Mouse (Mus musculus) neural tube, embryonic 15.5 days (tissue): ENCODE measurements around the gene Oscp1. TPM values are rescaled to one million over a fixed set of nuclear protein-coding genes. Genes with fewer than 3 reads are reported as not detected.

Experiments used
- ATAC-seq: fragments of 200-750 bp; cut with Nextera tagmentation; 2 replicates; pipeline ENCODE4 v1.8.0; 2017; ENCODE audit warnings: mild to moderate bottlenecking, moderate TSS enrichment, moderate library complexity; ENCODE audit not compliant: low FRiP score
- H3K27ac ChIP-seq: fragments of 300-500 bp; sonication (generic); replicated peaks from 2 replicates; pipeline ENCODE4 v1.5.1; 2015; ENCODE audit warnings: mild to moderate bottlenecking, inconsistent platforms
- H3K27me3 ChIP-seq: fragments of 300-500 bp; sonication (generic); replicated peaks from 2 replicates; pipeline ENCODE4 v1.6.1; 2015; ENCODE audit warnings: inconsistent platforms
- H3K36me3 ChIP-seq: fragments of 300-500 bp; sonication (generic); 2 replicates; pipeline ENCODE4 v1.6.1; 2015; ENCODE audit warnings: inconsistent platforms
- H3K4me1 ChIP-seq: fragments of 300-500 bp; sonication (generic); 2 replicates; pipeline ENCODE4 v1.6.1; 2015; ENCODE audit warnings: inconsistent platforms
- H3K4me2 ChIP-seq: fragments of 300-500 bp; sonication (generic); 2 replicates; pipeline ENCODE4 v1.6.1; 2015; ENCODE audit warnings: inconsistent platforms, mild to moderate bottlenecking, moderate library complexity
- H3K4me3 ChIP-seq: fragments of 300-500 bp; sonication (generic); replicated peaks from 2 replicates; pipeline ENCODE4 v1.5.1; 2015; ENCODE audit warnings: mild to moderate bottlenecking, inconsistent platforms
- H3K9ac ChIP-seq: fragments of 300-500 bp; sonication (generic); replicated peaks from 2 replicates; pipeline ENCODE4 v1.6.1; 2015; ENCODE audit warnings: mild to moderate bottlenecking, inconsistent platforms
- H3K9me3 ChIP-seq: fragments of 300-500 bp; sonication (generic); replicated peaks from 2 replicates; pipeline ENCODE4 v1.6.1; 2016; ENCODE audit warnings: inconsistent platforms
- WGBS: fragments of 180-500 bp; shearing (Covaris S2); methylation state at CpG from one replicate; pipeline ENCODE4 v1.1.7; 2015; ENCODE audit warnings: mixed read lengths; 5-methylcytosine and 5-hydroxymethylcytosine counted together
- polyA plus RNA-seq: library from polyadenylated mRNA; unstranded; fragments of >200 nt; fragmentation: Nextera tagmentation; extraction: Ambion mirVana; gene quantifications from 2 replicates; pipeline ENCODE4 v1.2.1, GENCODE M21; 2015

Gene Oscp1
- polyA plus RNA-seq, 1 experiment from 2014 or later, result 38.3 TPM

DNA sequence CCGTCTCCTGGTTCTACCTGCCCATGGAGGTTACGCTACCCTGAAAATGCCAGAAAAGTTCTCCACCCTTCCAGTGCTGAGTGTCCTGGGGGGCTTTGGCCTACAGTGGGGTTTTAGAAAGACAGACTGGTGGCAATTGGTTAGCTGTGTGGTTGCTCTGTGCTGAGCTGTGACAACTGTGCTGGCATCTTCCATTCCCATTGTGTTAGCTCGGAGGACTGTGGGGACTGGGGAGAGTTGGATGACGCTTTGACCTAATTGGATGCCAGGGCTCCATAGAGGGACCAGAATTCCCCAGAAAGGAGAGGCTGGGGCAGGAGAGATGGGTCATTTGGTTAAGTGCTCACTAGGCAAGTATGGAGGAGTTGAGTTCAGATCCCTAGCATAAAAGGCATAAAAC lies 75.9 kb downstream of the Oscp1 start:
- no peak overlapping the region for H3K4me2 ChIP-seq
- no peak overlapping the region for H3K4me3 ChIP-seq
- H3K36me3 ChIP-seq, result peaks cover 63% of the 10 kb centered on the region
- ATAC-seq, result no peak
- H3K9me3 ChIP-seq, result no peaks in the 10 kb centered on the region
- peaks cover 25% of the 10 kb centered on the region for H3K4me1 ChIP-seq
- H3K27me3 ChIP-seq, result no peaks in the 10 kb centered on the region
- WGBS, result 85% methylated on average over 4 of the region's 4 CpGs
- H3K9ac ChIP-seq, result no peak overlapping the region
- no peak overlapping the region for H3K27ac ChIP-seq

GRCm38 (mm10) chr4:126134639-126135038 lies 76.3 kb downstream of the Oscp1 start:
- Histone ChIP-seq H3K4me1 (peaks cover 25% of the 10 kb centered on the region), H3K4me2 (no peak overlapping the region), H3K27ac (no peak overlapping the region), H3K36me3 (peaks cover 63% of the 10 kb centered on the region), H3K27me3 (no peaks in the 10 kb centered on the region), H3K9ac (no peak overlapping the region), H3K9me3 (no peaks in the 10 kb centered on the region), H3K4me3 (no peak overlapping the region)
- ATAC-seq, result no peak
- WGBS, result 91% methylated on average over 4 of the region's 4 CpGs

GRCm38 (mm10) chr4:126137773-126138172 lies 79.4 kb downstream of the Oscp1 start:
- WGBS, result 83% methylated on average over 4 of the region's 4 CpGs
- no peak for ATAC-seq
- no peaks in the 10 kb centered on the region for H3K27me3 ChIP-seq
- no peaks in the 10 kb centered on the region for H3K9me3 ChIP-seq
- no peak overlapping the region for H3K4me3 ChIP-seq
- no peak overlapping the region for H3K9ac ChIP-seq
- H3K4me2 ChIP-seq, result no peak overlapping the region
- no peak overlapping the region for H3K27ac ChIP-seq
- H3K4me1 ChIP-seq, result peaks cover under 1% of the 10 kb centered on the region
- H3K36me3 ChIP-seq, result peaks cover 67% of the 10 kb centered on the region

GRCm38 (mm10) chr4:126141021-126141420 lies 82.7 kb downstream of the Oscp1 start:
- H3K36me3 ChIP-seq, result peaks cover 43% of the 10 kb centered on the region
- H3K4me3 ChIP-seq, result no peak overlapping the region
- H3K4me2 ChIP-seq, result no peak overlapping the region
- H3K4me1 ChIP-seq, result no peaks in the 10 kb centered on the region
- WGBS, result 81% methylated on average over 5 of the region's 5 CpGs
- H3K9me3 ChIP-seq, result no peaks in the 10 kb centered on the region
- H3K27ac ChIP-seq, result no peak overlapping the region; the same call in 1 of the 2 replicates
- no peaks in the 10 kb centered on the region for H3K27me3 ChIP-seq
- no peak overlapping the region for H3K9ac ChIP-seq
- no peak for ATAC-seq

Other genes starting within 250 kb of the Oscp1 start
- 0.42 and 1.0 TPM in 2 replicates for gene Csf3r, start 34.0 kb upstream of the Oscp1 start, polyA plus RNA-seq
- gene Mrps15, start 11.6 kb upstream of the Oscp1 start, polyA plus RNA-seq, result 142 and 145 TPM in 2 replicates
- gene Lsm10, start 38.1 kb downstream of the Oscp1 start, polyA plus RNA-seq, result 48.5 and 51.6 TPM in 2 replicates
- 28.1 and 29.9 TPM in 2 replicates for gene Stk40, start 45.4 kb downstream of the Oscp1 start, polyA plus RNA-seq
- 13.3 and 19.1 TPM in 2 replicates for gene Eva1b, start 89.2 kb downstream of the Oscp1 start, polyA plus RNA-seq
- gene Sh3d21, start 104.9 kb downstream of the Oscp1 start, polyA plus RNA-seq, result 1.4 and 2.6 TPM in 2 replicates
- 127 and 133 TPM in 2 replicates for gene Thrap3, start 144.2 kb downstream of the Oscp1 start, polyA plus RNA-seq
- 65.4 and 79.7 TPM in 2 replicates for gene Map7d1, start 197.8 kb downstream of the Oscp1 start, polyA plus RNA-seq
- 175 and 188 TPM in 2 replicates for gene Trappc3, start 203.8 kb downstream of the Oscp1 start, polyA plus RNA-seq
- gene Col8a2, start 228.2 kb downstream of the Oscp1 start, polyA plus RNA-seq, result 7.4 and 9.8 TPM in 2 replicates